Mouse (Mus musculus) liver, embryonic 14.5 days (tissue): ENCODE data around the gene Hmx2.

Experiments used
- CTCF ChIP-seq: IDR thresholded peaks from 2 replicates; pipeline ENCODE4 v1.5.1; 2016; ENCODE audit warnings: antibody characterized with exemption, low read depth, control low read depth
- EP300 ChIP-seq: IDR thresholded peaks from 2 replicates; pipeline ENCODE4 v1.6.1; 2016; ENCODE audit warnings: antibody characterized with exemption, low read depth

GRCm38 (mm10) chr7:131548473-131548872 is at the start of gene Hmx2:
- TF ChIP-seq CTCF, result no peak
- no peak for TF ChIP-seq EP300
